Mouse (Mus musculus) ZHBTc4 (cell line): ENCODE data around the gene Ppp1r3c.
A peak's percentile ranks its signal among the peaks of the same experiment; 100 is the strongest.
"Not testable (repeated sequence)": the region's sequence is repeated elsewhere in the genome, so short reads cannot be mapped to it uniquely, and the experiment has no call there.

Source experiments
- DNase-seq: peaks from one replicate; pipeline ENCODE4 v3.0.0-alpha.2; 2011; ENCODE audit warnings: low read depth, low spot score

The Ppp1r3c gene

DNA sequence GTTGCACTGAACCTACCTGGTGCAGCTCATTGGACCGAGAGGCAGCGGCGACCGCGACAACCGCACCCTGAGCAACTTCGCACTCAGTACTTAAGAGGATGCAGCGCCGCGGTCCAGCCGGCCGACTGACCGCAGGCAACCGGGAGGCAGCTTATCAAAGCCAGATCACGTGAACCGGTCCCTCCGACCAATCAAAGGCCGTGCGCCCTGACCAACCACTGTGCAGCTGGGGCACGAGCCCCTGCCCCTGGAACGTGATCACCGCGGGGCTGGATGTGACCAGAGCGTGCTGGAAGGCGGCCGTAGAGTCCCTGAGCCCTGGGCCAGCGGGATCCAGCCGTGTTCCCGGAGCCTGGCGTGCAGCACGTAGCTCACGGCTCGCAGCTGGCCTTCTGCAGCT, at the start of gene Ppp1r3c:
Ppp1r3c (minus strand) TSS at position 117 of the 400 bp plus-strand sequence.
- DNase-seq = peak; percentile 94

DNA sequence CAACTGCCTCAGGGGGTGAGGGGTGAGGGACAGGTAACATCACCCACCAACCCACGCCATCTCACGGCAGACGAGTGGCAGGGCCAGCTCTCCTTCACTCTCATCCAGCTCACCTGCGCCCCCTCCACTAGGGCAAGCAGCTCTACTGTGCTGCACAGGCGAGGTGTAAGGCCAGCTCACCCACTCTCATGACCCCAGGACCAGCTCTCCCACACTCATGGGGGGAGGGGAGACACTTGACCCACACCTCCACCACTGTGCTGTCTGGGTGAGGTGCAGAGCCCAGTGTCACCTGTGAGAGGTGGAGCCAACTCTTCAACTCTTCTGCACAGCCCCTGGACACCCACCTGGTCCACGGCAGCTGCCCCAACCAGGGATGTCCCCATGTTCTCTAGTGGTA, 46.7 kb upstream of the Ppp1r3c start:
- no peak for DNase-seq

DNA sequence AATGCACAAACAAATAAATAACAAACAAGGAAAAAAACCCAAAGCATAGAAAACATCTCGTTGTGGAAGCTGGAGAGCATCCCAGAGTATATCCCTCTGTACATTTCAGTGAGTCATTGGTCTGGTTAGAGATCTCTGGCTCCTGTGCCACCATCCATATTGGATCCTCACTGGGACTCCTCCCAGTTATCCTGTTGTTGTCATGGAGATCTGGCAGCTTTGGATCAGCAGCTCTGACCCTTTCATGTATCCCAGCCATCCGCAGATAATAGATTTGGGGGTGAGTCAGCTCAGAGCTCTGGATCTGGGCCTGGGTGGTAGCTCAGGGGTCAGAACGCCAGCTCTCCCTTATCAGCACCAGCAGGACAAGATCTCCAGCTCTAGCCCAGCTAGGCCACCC, 46.1 kb upstream of the Ppp1r3c start:
- no peak for DNase-seq

DNA sequence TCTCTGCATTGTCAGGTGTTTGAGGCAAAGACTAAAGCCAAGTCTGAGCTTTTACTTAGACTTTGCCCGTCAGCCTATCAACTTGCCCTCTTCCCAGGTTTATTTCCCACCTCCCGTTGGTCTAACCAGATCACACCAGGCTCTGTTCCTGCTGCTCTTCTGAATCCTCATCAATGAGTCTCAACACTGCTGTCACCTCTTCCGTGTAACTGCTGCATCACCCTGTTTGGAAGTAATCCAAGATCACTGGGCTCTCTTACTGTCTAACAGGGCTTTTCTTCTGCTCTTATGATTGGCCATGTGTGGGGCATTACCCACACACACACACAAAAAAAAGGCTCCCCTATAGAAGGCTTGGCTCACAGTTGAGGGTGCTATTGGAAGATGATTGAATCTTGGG, 45.5 kb upstream of the Ppp1r3c start:
- DNase-seq = no peak

DNA sequence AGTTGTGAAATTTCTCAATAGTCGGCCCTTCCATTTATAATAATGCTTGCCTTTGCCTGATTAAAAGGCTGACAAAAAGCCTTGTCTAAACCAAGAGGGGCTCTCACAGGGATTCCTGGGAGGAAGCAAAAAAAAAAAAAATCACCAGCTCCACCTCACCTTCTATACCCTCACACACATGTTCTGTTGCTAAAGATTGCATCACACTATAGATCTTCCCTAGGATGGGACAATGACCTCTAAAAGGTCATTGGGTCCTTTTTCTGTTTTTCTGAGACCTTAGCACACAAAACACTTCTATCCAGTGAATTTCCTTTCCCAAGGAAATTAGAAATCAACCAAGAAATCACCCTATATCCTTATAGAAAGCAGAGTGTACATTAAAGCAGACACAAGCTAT, 43.9 kb upstream of the Ppp1r3c start:
- DNase-seq = no peak

DNA sequence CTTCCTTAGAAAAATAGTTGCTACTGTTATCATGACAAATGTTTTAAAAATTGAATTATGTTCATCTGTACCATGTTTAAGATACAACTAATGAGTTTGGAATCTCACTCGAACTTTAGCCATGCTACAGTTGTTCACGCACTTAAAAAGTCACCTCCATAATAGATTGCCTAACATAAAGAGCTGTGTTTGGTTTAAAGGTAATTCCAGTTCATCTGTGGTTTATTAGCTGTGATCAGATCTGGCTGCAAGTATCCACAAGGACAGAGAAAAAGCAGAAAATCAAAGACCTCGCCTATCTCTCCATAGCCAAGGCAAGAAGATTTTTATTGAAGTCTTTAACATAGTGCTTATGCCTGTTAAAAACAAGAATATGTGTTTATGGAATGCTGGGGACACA, 43.3 kb upstream of the Ppp1r3c start:
- DNase-seq = no peak

DNA sequence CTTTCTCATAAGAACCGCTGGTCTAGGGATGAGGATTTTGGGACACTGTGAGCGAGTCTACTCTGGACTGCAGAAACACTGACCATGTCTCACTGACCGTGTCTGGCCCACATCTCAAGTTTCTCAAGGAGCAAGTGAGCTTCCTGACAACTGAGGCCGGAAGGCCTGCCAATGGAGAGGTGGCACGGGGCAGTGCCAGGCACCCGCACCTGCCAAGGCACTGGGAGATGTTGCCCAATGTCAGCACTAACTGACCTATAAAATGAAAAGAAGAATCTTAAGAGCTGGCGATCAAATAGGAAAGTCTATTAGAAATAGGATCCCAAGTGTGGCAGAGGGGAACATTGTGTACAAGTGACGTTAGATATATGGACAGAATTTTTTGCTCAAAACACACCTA, 39.1 kb upstream of the Ppp1r3c start:
- no peak for DNase-seq

DNA sequence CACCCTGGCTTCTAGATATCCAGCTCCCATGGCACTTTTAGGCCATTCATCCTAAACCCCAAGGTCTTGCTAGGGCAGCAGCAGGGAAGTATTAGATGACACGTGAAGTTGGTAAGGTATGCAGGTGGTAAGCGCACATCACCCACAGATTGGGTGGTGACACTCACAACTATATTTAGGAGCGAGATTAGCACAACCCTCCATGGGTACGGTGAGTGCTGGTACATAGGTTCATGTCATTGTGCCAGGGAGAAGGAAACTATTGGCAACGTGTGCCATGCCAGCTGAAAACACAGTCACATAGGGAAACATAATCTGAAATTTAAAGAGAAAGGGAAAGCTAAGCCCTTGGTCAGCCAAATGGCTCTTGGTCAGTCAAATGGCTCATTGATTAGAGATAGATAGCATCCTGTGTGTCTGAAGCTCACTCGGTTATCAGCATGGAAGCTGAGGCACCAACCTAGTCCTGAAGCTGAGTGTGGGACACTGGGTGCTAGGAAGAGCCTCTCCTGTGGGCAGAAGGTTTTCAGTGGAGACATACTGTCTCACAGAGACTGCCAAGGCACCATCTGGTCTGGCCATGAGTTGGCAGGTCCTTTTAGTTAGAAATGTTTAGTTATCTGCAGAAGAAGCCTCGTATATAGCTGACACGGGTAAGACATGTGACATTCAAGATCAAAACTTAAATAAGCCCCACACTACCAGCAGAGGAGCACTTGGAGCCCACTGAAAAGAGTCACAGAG, 37.4 kb upstream of the Ppp1r3c start:
- DNase-seq = no peak

DNA sequence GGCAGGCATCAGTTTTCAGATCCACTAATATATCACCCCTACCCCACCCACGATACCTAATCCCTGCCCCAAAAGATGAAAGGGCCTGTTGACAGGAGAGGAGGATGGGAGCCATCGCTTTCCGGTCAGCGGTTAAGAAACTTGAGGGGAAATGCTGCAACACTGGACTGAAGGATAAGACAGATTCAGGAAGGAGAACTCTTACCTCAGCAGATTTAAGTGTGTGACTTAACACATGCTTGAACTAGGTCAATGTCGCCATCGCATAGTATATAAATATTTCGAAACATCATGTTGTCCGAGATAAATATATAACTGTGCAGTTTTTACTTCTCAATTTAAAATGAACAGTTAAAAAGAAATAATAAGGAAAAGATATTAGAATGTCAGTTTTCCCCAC, 31.6 kb upstream of the Ppp1r3c start:
- DNase-seq = no peak

DNA sequence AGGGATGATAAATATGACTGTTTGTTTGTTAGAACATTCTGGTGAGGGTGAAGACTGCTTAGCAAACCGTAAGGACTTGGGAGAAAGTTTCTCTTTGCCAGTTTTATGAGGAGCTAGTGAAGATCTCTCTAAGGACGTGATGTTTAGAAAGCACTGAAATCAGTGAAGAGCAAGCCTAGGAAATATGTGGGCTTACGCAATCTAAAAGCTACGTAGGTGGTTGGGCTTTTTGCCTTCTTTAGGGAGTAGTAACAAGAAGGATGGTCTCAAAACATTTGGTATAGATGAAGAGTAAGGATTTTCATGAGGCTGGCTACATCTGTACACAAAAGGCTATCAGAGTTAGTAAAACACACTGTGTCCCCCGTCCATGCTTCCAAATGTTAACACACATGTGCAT, 28.0 kb upstream of the Ppp1r3c start:
- no peak for DNase-seq

DNA sequence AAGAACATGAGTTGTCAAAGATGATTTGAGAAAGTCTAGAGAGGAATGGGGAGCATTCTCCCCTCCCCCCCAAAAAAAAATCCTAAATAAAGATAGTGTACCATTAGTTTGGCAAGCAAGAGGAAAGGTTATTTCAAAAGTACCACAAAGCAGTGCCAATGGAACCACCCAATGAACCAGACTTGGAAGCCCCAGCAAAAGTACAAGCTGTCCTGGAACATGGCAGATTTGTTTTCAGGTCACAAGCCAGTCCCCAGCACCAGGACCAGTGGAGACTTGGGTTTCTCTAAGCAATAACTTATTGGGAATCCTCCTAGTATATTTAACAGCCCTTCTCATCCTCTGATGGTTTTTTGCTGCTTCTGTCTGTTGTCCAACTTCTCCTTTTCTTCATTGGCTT, 12.5 kb upstream of the Ppp1r3c start:
- no peak for DNase-seq

DNA sequence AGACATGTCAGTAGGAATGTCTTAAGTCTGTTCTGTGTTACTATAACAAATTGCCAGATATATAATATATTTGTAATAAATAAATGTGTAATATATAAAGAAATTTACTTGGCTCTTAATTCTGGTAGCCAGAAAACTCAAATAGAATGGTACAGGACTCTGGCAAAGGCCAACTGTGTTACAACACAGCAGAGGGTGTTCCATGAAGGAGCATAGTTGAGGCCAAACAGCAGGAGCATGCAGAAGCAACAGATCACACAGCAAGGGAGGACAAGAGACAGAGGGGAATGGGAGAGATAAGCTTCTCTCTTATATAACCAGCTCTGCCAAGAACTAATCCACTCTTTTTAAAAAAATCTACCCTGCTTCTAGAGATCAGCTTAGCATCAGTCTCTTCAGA, 5.9 kb upstream of the Ppp1r3c start:
- DNase-seq = no peak

DNA sequence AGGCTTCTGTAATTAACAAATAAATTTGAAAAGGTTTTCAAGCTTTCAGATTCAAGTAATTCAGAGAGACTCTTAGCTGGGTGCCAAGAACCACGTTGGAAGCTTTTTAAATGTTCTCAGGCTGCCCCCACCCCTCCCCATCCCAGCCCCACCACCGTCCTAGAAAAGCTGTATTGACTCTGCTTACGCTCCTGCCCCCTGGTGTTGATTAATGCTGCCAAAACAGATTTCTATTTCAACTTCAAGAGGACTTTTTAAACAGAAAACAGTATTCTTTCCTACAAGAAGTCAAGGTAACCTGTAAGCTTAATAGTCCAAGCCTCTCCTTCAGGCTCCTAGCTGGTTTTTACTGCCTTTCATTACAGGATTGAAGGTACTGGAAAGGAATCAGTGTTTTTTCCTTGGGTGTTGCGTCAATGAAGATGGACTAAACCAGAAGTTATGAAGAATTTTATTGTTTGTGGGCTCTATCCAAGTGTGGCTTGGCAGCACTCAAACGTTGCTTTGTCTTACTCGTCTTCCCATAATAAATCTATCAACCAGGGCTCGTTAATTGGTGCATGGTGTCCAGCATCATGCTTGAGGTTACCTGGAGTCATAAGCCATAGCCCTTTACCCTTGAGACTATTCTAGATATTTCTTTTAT, 3.2 kb upstream of the Ppp1r3c start:
- DNase-seq = no peak

DNA sequence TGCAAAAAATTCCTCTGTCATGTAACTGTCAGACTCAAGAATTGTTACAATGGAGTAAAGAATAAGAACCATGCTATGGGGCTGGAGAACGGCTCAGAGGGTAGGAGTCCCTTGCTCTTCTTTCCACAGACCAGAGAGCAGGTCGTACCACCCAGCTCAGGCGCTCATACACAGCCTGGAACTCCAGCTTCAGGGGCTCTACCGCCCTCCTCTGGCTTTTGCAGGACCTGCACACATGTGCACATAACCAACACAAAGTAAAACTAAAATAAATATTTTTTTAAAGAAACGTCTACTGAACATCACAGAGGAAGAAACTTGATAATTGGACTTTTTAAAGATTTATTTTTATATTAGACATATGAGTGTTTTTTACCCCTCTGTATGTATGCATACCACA, 1.6 kb upstream of the Ppp1r3c start:
- DNase-seq = peak; percentile 78

DNA sequence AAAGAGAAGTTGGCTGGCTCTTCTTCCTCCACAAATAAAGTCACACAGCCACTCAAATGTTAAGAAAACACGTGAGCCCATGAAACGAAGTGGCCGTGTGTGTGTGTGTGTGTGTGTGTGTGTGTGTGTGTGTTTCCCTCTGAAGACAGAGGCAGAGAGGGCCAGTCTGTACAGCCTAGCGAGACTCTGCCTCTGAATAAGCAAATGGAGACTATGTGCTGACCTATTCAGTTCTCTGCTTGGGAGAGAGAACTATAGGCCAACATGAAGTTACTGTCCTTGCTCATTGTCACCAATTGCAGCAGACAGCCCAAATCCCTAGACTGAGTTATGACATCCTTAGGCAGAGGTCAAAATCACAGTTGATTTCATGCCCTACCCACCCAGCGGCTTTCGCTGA, 634 bp upstream of the Ppp1r3c start:
- DNase-seq = no peak

DNA sequence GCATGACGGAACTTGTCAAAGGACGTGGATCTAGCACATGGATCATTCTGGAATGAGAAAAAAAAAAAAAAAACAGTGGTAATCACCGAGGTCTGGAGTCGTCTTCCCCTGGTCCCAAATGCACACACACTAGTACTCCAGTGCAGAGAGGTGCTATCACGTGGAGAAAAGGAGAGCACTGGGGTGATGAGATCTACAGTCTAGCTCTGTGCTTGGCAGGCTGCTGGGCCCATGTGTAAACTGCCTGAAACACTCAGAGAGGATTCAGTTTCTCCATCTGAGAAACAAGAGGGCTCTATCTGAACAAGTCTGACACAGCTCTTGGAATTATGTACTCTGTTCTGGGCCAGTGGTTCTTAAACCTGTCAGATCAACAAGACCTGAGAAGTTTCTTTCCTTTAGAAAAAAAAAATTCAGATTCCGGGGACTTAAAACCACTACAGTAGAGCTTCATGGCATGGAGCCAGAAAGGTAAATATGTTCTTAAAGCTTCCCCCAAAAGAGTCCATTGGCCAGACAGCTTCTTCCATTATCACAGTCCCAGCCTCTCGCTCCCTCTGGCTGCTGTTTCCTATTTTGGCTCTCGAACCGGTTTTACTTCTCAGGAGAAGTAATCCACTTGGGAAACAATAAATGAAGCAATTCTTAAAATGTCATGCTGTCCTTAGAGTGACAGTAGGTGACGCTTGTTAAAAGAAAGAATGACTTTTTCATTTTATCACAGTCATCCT, 2.0 kb downstream of the Ppp1r3c start:
- DNase-seq = no peak

DNA sequence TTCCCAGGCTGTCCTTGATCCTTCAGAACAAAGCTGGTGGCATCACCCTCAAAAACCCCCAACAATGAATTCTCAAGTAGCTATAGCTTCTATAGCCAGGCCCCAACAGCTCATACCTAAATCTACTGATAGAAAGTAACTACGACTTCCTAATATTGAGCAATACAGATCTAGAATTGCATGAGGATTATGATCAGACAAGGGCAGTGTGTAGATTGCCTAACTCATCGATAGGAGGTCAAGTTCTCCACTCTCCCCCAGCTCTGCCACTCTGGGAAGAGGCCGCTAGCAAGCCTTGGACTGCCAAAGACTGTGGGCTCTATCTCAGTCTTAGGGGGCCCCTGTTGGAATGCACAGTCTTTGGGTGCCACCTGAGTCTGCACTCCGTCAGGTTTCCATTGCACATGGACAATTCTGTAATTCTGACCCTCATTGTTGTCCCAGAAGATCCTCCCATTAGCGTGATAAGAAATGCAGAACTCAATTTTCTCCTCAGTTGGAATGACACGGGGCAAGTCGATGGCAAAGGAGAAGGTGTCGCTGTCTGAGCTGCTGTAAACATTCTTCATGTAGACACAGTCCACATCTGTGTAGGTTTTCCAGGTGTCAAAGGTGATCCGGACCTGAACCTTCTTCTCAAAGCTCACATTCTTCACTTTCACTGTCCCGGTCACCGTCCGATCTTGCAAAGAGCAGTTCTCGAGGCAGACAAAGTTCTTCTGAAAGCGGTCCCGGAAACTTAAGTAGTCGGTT, 3.1 kb downstream of the Ppp1r3c start:
- no peak for DNase-seq

DNA sequence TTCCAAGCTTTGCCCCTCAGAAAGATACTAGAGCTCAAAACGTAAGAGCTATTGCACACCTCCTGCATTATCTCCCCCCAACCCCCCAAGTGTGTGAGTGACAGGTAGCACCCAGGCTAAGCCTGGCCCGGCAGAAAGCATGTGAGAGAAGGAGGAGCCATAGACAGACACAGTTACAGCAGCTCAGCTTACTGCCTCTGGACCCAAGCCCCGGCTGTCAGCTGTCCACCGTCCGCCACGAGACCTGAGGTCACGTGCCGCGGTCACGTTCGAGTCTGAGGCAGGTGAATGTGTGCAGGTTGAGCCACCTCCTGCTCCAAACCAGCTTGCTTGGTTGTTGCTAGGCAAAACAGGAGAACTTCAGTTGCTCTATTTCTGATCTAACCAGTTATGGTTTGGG, 5.1 kb downstream of the Ppp1r3c start:
- DNase-seq = no peak

DNA sequence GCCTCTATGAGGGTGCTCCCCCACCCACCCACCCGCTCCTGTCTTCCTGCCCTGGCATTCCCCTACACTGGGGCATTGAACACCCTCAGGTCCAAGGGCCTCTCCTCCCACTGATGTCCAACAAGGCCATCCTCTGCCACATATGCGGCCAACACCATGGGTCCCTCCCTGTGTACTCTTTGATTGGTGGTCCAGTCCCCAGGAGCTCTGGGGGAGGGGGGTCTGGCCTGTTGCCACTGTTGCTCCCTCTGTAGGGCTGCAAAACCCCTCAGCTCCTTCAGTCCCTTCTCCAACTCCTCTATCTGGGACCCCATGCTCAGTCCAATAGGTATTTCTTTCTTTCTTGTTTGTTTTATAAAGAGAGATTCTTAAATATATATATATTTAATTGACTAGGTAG, 6.0 kb downstream of the Ppp1r3c start:
- DNase-seq = not testable (repeated sequence)

DNA sequence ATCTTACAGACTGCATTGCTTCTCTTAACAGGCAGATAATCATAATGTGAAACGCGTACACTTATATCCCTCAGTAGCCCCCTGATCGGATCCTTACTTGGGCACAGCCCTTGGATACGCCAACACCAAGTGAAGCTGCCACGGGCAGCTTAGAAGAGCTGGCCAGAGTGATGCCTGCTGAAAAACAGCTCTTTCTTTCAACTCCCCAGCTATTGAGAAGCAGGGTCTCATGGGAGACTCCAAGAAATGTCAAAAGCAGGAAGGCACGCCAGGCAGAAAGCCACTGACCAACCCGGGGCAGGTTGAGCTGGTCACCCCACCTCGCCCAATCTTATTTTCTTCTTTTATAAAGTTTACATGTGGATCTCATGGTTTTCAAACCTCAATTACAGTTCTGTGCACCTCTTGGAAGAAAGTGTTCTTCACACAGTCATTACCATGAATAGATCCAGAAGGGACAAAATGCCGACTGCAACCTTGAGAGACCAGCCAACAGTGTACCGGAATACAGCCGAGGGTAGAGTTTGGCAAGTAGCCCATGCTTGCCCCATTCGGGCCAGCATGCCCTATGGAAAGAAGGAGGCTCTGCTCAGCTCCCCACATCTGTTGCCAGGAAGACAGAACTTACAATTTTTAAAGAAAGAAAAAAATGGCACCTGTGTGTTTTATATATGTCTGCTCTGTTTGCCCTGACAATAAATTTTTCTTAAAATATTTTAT, 7.6 kb downstream of the Ppp1r3c start:
- DNase-seq = no peak

DNA sequence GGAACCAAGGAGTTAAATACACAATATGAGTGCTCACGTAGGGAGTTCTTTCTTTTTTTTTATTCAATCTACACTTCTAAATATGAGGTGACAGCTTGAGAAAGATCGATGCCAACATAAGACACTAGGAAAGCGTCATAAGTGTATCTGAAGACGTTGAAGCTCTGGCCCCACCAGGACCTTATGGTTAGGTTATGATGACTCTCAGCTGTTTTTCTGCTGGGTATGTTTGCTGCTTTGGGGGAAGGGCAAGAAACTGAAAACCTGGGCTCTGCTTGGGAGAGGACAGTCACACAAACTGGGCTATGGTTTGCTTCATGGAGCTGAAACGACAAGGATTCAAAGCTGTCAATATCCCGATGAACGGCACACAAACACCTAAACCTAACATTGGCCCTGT, 11.5 kb downstream of the Ppp1r3c start:
- DNase-seq = no peak

DNA sequence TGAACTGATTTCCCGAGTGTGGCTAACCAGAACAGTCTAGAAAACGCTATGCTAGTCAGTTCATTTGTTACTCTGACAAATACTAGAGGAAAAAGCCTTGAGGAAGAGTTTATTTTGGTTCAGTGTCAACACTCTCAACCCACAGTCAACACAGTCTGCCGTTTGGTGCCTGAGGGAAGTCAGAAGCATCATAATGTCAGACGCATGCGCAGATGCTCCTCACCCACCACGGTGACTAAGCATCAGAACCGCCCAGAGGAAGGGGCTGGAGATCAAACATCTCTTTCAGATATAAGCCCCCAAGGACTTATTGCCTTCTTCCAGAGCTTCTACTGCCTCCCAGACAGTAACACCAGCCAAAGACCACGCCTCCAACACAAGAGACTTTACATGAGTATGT, 15.3 kb downstream of the Ppp1r3c start:
- DNase-seq = no peak
